31 mouse cellular contexts compared by ENCODE assay signal in genomic region chr16:93287520-93287919, GRCm38 (mm10).
"Had no signal": no experiment of that assay in that cellular context is flagged by ENCODE, and none has a peak within 500 bp of the region (broad histone marks: within the 10 kb centered on the region; RNA-seq: fewer than 3 reads in every experiment).

No protein-coding gene starts in this region.

- H3K9me3 ChIP-seq: limb, embryonic 10.5 days; limb, embryonic 12.5 days; limb, embryonic 15.5 days; liver, embryonic 12.5 days; liver, embryonic 13.5 days; liver, embryonic 15.5 days; lung, embryonic 15.5 days; midbrain, embryonic 10.5 days; midbrain, embryonic 12.5 days; midbrain, embryonic 15.5 days; neural tube, embryonic 12.5 days; neural tube, embryonic 13.5 days had no signal

- H3K4me3 ChIP-seq: limb, embryonic 10.5 days; limb, embryonic 12.5 days; limb, embryonic 13.5 days; limb, embryonic 15.5 days; liver, embryonic 12.5 days; liver, embryonic 13.5 days; liver, embryonic 15.5 days; lung, embryonic 15.5 days; megakaryocyte, embryonic 14.5 days; midbrain, embryonic 10.5 days; midbrain, embryonic 12.5 days; midbrain, embryonic 13.5 days; midbrain, embryonic 15.5 days; myocyte; neural tube, embryonic 12.5 days; neural tube, embryonic 13.5 days had no signal

- H3K9ac ChIP-seq: limb, embryonic 12.5 days; limb, embryonic 13.5 days; limb, embryonic 15.5 days; liver, embryonic 12.5 days; liver, embryonic 13.5 days; liver, embryonic 14.5 days; liver, embryonic 15.5 days; liver, postnatal 0 days; lung, embryonic 14.5 days; lung, embryonic 15.5 days; midbrain, embryonic 12.5 days; midbrain, embryonic 13.5 days; midbrain, embryonic 15.5 days; neural tube, embryonic 12.5 days; neural tube, embryonic 13.5 days had no signal

- H3K4me2 ChIP-seq: limb, embryonic 12.5 days; limb, embryonic 13.5 days; limb, embryonic 15.5 days; liver, embryonic 11.5 days; liver, embryonic 12.5 days; liver, embryonic 13.5 days; liver, embryonic 15.5 days; lung, embryonic 14.5 days; lung, embryonic 15.5 days; midbrain, embryonic 11.5 days; midbrain, embryonic 12.5 days; midbrain, embryonic 13.5 days; midbrain, embryonic 15.5 days; neural tube, embryonic 12.5 days; neural tube, embryonic 13.5 days had no signal

- H3K27ac ChIP-seq: limb, embryonic 10.5 days; limb, embryonic 12.5 days; limb, embryonic 13.5 days; limb, embryonic 15.5 days; liver, embryonic 12.5 days; liver, embryonic 13.5 days; liver, embryonic 14.5 days; liver, embryonic 15.5 days; lung, embryonic 15.5 days; macrophage; midbrain, embryonic 10.5 days; midbrain, embryonic 12.5 days; midbrain, embryonic 13.5 days; midbrain, embryonic 15.5 days; neural tube, embryonic 12.5 days; neural tube, embryonic 13.5 days had no signal

- H3K27me3 ChIP-seq: liver, embryonic 12.5 days; liver, embryonic 13.5 days; liver, embryonic 15.5 days; lung, embryonic 15.5 days; midbrain, embryonic 12.5 days; midbrain, embryonic 15.5 days had no signal

- H3K36me3 ChIP-seq: limb, embryonic 10.5 days; limb, embryonic 12.5 days; limb, embryonic 13.5 days; limb, embryonic 15.5 days; liver, embryonic 12.5 days; liver, embryonic 13.5 days; liver, embryonic 15.5 days; lung, embryonic 15.5 days; midbrain, embryonic 10.5 days; midbrain, embryonic 12.5 days; midbrain, embryonic 13.5 days; midbrain, embryonic 15.5 days; neural tube, embryonic 12.5 days; neural tube, embryonic 13.5 days had no signal

- H3K4me1 ChIP-seq: liver, embryonic 12.5 days; liver, embryonic 13.5 days; liver, embryonic 15.5 days; midbrain, embryonic 15.5 days had no signal

- DNase-seq: liver; liver, embryonic 13.5 days; liver, postnatal 0 days; lung, adult 18-20 months; lung, adult 2 months; lung, embryonic 14.5 days; lung, postnatal 10 days; lung, postnatal 14 days; lung, postnatal 4 days; midbrain, embryonic 14.5 days had no signal

- ATAC-seq: liver, embryonic 12.5 days; liver, postnatal 0 days; lung, postnatal 0 days; midbrain, embryonic 13.5 days; midbrain, embryonic 15.5 days; midbrain, embryonic 16.5 days had no signal
